Mouse (Mus musculus) gastrocnemius, postnatal 4 days (tissue): ENCODE results near the gene Gm44790. TPM values are rescaled to one million over a fixed set of nuclear protein-coding genes. Genes with fewer than 3 reads are reported as not detected.
A peak's percentile ranks its signal among the peaks of the same experiment; 100 is the strongest.

Experiments used
- DNase-seq, 2 experiments: peaks; one replicate each; pipeline ENCODE4 v3.0.0; 2021 to 2022; ENCODE audit warnings: low spot score in 2 of 2, mixed read lengths in 2 of 2
- total RNA-seq, 2 experiments: library from RNA; stranded (reverse); gene quantifications; 2 replicates each; pipeline ENCODE4 v1.2.3; 2021

Gene Gm44790
- total RNA-seq, 2 experiments from 2014 or later: not detected

- peak; percentile 67 to 80 for DNase-seq
Observed at GRCm38 (mm10) chr6:86403728-86404099, 22.7 kb upstream of the Gm44790 start.

GRCm38 (mm10) chr6:86404100-86404861 lies 22.2 kb upstream of the Gm44790 start, which contains the start of gene Tia1:
TSS of gene Tia1 (plus strand) at chr6:86404219.
- DNase-seq: peak; percentile 96 to 99

GRCm38 (mm10) chr6:86404996-86405395 lies 21.5 kb upstream of the Gm44790 start:
- DNase-seq: no peak

GRCm38 (mm10) chr6:86406306-86406705 lies 20.2 kb upstream of the Gm44790 start:
- no peak for DNase-seq

- DNase-seq: no peak
Observed at GRCm38 (mm10) chr6:86418711-86419110, 7.7 kb upstream of the Gm44790 start.

- DNase-seq: no peak
Observed at GRCm38 (mm10) chr6:86419239-86419638, 7.2 kb upstream of the Gm44790 start.

GRCm38 (mm10) chr6:86420491-86420890 lies 6.0 kb upstream of the Gm44790 start:
- DNase-seq: no peak

- no peak for DNase-seq
Observed at GRCm38 (mm10) chr6:86431531-86431930, 5.1 kb downstream of the Gm44790 start.

- no peak for DNase-seq
Observed at GRCm38 (mm10) chr6:86433696-86434095, 7.2 kb downstream of the Gm44790 start.

- peak; percentile 15 to 32 for DNase-seq
Observed at GRCm38 (mm10) chr6:86437711-86438110, 11.3 kb downstream of the Gm44790 start.

GRCm38 (mm10) chr6:86438272-86439118 lies 12.0 kb downstream of the Gm44790 start, which contains the start of gene C87436:
TSS of gene C87436 (plus strand) at chr6:86438374.
- DNase-seq: peak; percentile 84 to 95

- DNase-seq: peak in 1 of 2 experiments; percentile 13
Observed at GRCm38 (mm10) chr6:86439119-86439496, 12.7 kb downstream of the Gm44790 start.

GRCm38 (mm10) chr6:86439531-86439930 lies 13.1 kb downstream of the Gm44790 start:
- DNase-seq: peak in 1 of 2 experiments; percentile 4

GRCm38 (mm10) chr6:86441571-86441970 lies 15.1 kb downstream of the Gm44790 start:
- DNase-seq: no peak

GRCm38 (mm10) chr6:86445551-86445950 lies 19.1 kb downstream of the Gm44790 start:
- peak in 1 of 2 experiments; percentile 9 for DNase-seq

GRCm38 (mm10) chr6:86446927-86447568 lies 20.6 kb downstream of the Gm44790 start:
- peak in 1 of 2 experiments; percentile 0 for DNase-seq

- DNase-seq: no peak
Observed at GRCm38 (mm10) chr6:86456727-86457126, 30.3 kb downstream of the Gm44790 start.

GRCm38 (mm10) chr6:86463079-86463478 lies 36.6 kb downstream of the Gm44790 start:
- no peak for DNase-seq

- no peak for DNase-seq
Observed at GRCm38 (mm10) chr6:86471317-86471716, 44.9 kb downstream of the Gm44790 start.

GRCm38 (mm10) chr6:86471760-86472099 lies 45.3 kb downstream of the Gm44790 start:
- DNase-seq: no peak

GRCm38 (mm10) chr6:86472100-86472955 lies 45.9 kb downstream of the Gm44790 start:
- DNase-seq: peak; percentile 100
